Mouse (Mus musculus) heart, embryonic 15.5 days (tissue): ENCODE measurements around the gene Upp1. TPM values are rescaled to one million over a fixed set of nuclear protein-coding genes. Genes with fewer than 3 reads are reported as not detected.

Experiments used
- ATAC-seq: fragments of 200-750 bp; cut with Nextera tagmentation; replicated peaks from 2 replicates; pipeline ENCODE4 v1.8.0; 2017; ENCODE audit warnings: low read depth, moderate TSS enrichment; ENCODE audit not compliant: insufficient number of reproducible peaks, insufficient read depth, low FRiP score
- H3K27ac ChIP-seq: fragments of 300-500 bp; sonication (generic); 2 replicates; pipeline ENCODE4 v1.5.1; 2015; ENCODE audit warnings: mild to moderate bottlenecking, inconsistent platforms
- H3K27me3 ChIP-seq: fragments of 300-500 bp; sonication (generic); 2 replicates; pipeline ENCODE4 v1.6.1; 2015; ENCODE audit warnings: inconsistent platforms
- H3K36me3 ChIP-seq: fragments of 300-500 bp; sonication (generic); 2 replicates; pipeline ENCODE4 v1.6.1; 2015; ENCODE audit warnings: mild to moderate bottlenecking, inconsistent platforms
- H3K4me1 ChIP-seq: fragments of 300-500 bp; sonication (generic); replicated peaks from 2 replicates; pipeline ENCODE4 v1.6.1; 2015; ENCODE audit warnings: inconsistent platforms
- H3K4me2 ChIP-seq: fragments of 300-500 bp; sonication (generic); 2 replicates; pipeline ENCODE4 v1.6.1; 2015; ENCODE audit warnings: inconsistent platforms, mild to moderate bottlenecking, moderate library complexity
- H3K4me3 ChIP-seq: fragments of 300-500 bp; sonication (generic); 2 replicates; pipeline ENCODE4 v1.5.1; 2015; ENCODE audit warnings: mild to moderate bottlenecking, inconsistent platforms
- H3K9ac ChIP-seq: fragments of 300-500 bp; sonication (generic); 2 replicates; pipeline ENCODE4 v1.6.1; 2015; ENCODE audit warnings: mild to moderate bottlenecking, inconsistent platforms
- H3K9me3 ChIP-seq: fragments of 300-500 bp; sonication (generic); replicated peaks from 2 replicates; pipeline ENCODE4 v1.6.1; 2016; ENCODE audit warnings: inconsistent platforms
- WGBS: fragments of 180-500 bp; shearing (Covaris S2); methylation state at CpG from one replicate; pipeline ENCODE4 v1.1.7; 2015; ENCODE audit warnings: mixed read lengths; 5-methylcytosine and 5-hydroxymethylcytosine counted together
- polyA plus RNA-seq: library from polyadenylated mRNA; unstranded; fragments of >200 nt; fragmentation: Nextera tagmentation; extraction: Ambion mirVana; gene quantifications from 2 replicates; pipeline ENCODE4 v1.2.1, GENCODE M21; 2015

Upp1 gene
- 33.6 and 37.9 TPM in 2 replicates for polyA plus RNA-seq

GRCm38 (mm10) chr11:9118050-9118420, at the start of gene Upp1:
Upp1 (plus strand) TSS chr11:9118103.
- no peaks in the 10 kb centered on the region for H3K9me3 ChIP-seq
- H3K27me3 ChIP-seq, result peaks cover 18% of the 10 kb centered on the region; the same call in 1 of the 2 replicates
- H3K9ac ChIP-seq, result peak within 1 kb of the TSS; percentile 66
- H3K36me3 ChIP-seq, result no peaks in the 10 kb centered on the region
- H3K4me3 ChIP-seq, result peak within 1 kb of the TSS; percentile 67
- peak within 1 kb of the TSS; percentile 99 for H3K4me2 ChIP-seq
- H3K4me1 ChIP-seq, result peaks cover 28% of the 10 kb centered on the region
- ATAC-seq, result no peak
- under 1% methylated on average over 7 of the region's 7 CpGs for WGBS
- H3K27ac ChIP-seq, result peak within 1 kb of the TSS; percentile 75

GRCm38 (mm10) chr11:9076444-9076843, 41.5 kb upstream of the Upp1 start:
- Histone ChIP-seq H3K4me2 (no peak overlapping the region), H3K4me3 (no peak overlapping the region), H3K9ac (no peak overlapping the region), H3K9me3 (no peaks in the 10 kb centered on the region), H3K36me3 (no peaks in the 10 kb centered on the region), H3K27ac (no peak overlapping the region), H3K27me3 (no peaks in the 10 kb centered on the region), H3K4me1 (no peaks in the 10 kb centered on the region)
- 84% methylated on average over 3 of the region's 3 CpGs for WGBS
- no peak for ATAC-seq

GRCm38 (mm10) chr11:9113189-9113588, 4.7 kb upstream of the Upp1 start:
- WGBS, result 63% methylated on average over 2 of the region's 2 CpGs

GRCm38 (mm10) chr11:9115367-9116120, 2.4 kb upstream of the Upp1 start:
- peak overlapping the region; percentile 60 for H3K4me2 ChIP-seq
- no peaks in the 10 kb centered on the region for H3K9me3 ChIP-seq
- no peaks in the 10 kb centered on the region for H3K36me3 ChIP-seq
- 23% methylated on average over 9 of the region's 9 CpGs for WGBS
- peak overlapping the region; percentile 36; the same call in 1 of the 2 replicates for H3K4me3 ChIP-seq
- peaks cover 16% of the 10 kb centered on the region; the same call in 1 of the 2 replicates for H3K27me3 ChIP-seq
- H3K27ac ChIP-seq, result no peak overlapping the region
- H3K4me1 ChIP-seq, result peaks cover 28% of the 10 kb centered on the region
- no peak for ATAC-seq
- H3K9ac ChIP-seq, result no peak overlapping the region

More at GRCm38 (mm10) chr11:9113189-9113588, 4.7 kb upstream of the Upp1 start:
- Histone ChIP-seq H3K4me1 (peaks cover 19% of the 10 kb centered on the region), H3K36me3 (no peaks in the 10 kb centered on the region), H3K9me3 (no peaks in the 10 kb centered on the region), H3K27ac (no peak overlapping the region), H3K9ac (no peak overlapping the region), H3K27me3 (0 out of 2 replicates have a peak, but pooled peaks cover 4% of the 10 kb centered on the region), H3K4me3 (no peak overlapping the region), H3K4me2 (no peak overlapping the region)
- no peak for ATAC-seq

GRCm38 (mm10) chr11:9116121-9116520, 1.8 kb upstream of the Upp1 start:
- H3K4me2 ChIP-seq, result peak overlapping the region; percentile 60
- no peak overlapping the region for H3K27ac ChIP-seq
- no peak for ATAC-seq
- H3K4me1 ChIP-seq, result peaks cover 28% of the 10 kb centered on the region
- H3K9ac ChIP-seq, result no peak overlapping the region
- H3K36me3 ChIP-seq, result no peaks in the 10 kb centered on the region
- no peaks in the 10 kb centered on the region for H3K9me3 ChIP-seq
- WGBS, result 5% methylated on average over 10 of the region's 10 CpGs
- H3K4me3 ChIP-seq, result peak overlapping the region; percentile 36
- peaks cover 18% of the 10 kb centered on the region; the same call in 1 of the 2 replicates for H3K27me3 ChIP-seq

DNA sequence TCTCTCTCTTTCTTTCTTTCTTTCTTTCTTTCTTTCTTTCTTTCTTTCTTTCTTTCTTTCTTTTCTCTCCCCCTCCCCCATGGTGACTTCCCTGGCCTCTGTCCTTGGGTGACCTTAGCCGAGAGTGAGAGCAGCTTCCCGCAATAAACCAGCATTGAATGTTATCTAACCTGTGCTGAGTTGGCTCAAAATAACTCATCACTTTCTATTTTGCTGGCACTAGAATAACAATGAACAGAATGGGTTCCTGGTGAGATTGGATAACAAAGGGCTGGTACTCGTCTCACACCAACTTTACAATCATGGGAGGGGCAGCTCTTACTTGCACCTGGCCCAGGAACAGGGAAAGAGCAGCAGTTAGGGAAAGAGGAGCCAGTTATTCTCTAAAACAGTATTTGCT, 987 bp upstream of the Upp1 start:
- no peak; the same call in 1 of the 2 replicates for ATAC-seq
- Histone ChIP-seq H3K9me3 (no peaks in the 10 kb centered on the region), H3K4me3 (0 out of 2 replicates have a peak overlapping the region, but pooled peaks have one; percentile 67), H3K27me3 (peaks cover 18% of the 10 kb centered on the region; the same call in 1 of the 2 replicates), H3K4me1 (peaks cover 28% of the 10 kb centered on the region), H3K36me3 (no peaks in the 10 kb centered on the region), H3K27ac (peak overlapping the region; percentile 75), H3K9ac (no peak overlapping the region), H3K4me2 (peak overlapping the region; percentile 99)
- WGBS, result 11% methylated on average over 3 of the region's 3 CpGs

DNA sequence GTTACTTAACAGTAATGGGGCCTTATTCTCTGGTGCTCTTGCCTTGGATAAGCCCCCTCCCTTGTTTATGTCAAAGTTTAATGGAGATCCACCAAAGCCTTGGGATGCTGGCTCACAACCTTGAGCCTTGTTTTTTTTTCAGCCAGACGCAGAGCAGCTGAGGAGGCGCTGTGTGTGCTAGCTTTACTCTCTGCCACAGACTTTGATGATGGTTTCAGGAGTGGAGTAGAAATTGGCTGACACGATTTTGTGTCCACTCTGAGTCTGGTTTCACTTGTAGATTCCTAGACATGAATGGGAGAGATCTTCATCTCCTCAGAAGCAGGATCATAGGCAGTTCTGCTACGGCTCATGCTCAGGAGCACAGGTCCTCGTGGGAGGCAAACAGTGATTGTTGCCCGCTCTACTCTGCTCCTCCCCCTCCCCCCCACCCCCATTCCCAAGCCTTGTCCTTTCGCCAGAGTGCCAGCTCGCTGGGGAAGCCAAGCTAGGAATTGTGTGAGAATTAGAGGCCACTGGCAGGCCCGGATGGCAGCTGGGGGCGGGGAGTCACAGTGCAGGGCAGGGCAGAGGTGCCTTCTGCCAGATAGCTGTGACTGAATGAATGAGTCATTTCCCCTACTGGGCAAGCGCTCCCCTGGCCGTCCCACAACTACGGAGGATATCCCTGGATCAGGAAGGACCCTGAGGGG, 399 bp upstream of the Upp1 start:
- Histone ChIP-seq H3K27ac (peak overlapping the region; percentile 75), H3K4me2 (peak overlapping the region; percentile 99), H3K36me3 (no peaks in the 10 kb centered on the region), H3K4me3 (peak overlapping the region; percentile 67), H3K4me1 (peaks cover 28% of the 10 kb centered on the region), H3K9me3 (no peaks in the 10 kb centered on the region), H3K27me3 (peaks cover 18% of the 10 kb centered on the region; the same call in 1 of the 2 replicates), H3K9ac (peak overlapping the region; percentile 66; the same call in 1 of the 2 replicates)
- WGBS, result 4% methylated on average over 13 of the region's 13 CpGs
- ATAC-seq, result peak; percentile 79

- Histone ChIP-seq H3K27me3 (peaks cover 18% of the 10 kb centered on the region; the same call in 1 of the 2 replicates), H3K27ac (peak overlapping the region; percentile 75), H3K4me3 (peak overlapping the region; percentile 67), H3K36me3 (no peaks in the 10 kb centered on the region), H3K9ac (peak overlapping the region; percentile 66), H3K4me1 (peaks cover 28% of the 10 kb centered on the region), H3K4me2 (peak overlapping the region; percentile 99), H3K9me3 (no peaks in the 10 kb centered on the region)
- WGBS, result under 1% methylated on average over 40 of the region's 40 CpGs
- ATAC-seq, result peak; percentile 69
Observed at GRCm38 (mm10) chr11:9118421-9119121, 668 bp downstream of the Upp1 start.

DNA sequence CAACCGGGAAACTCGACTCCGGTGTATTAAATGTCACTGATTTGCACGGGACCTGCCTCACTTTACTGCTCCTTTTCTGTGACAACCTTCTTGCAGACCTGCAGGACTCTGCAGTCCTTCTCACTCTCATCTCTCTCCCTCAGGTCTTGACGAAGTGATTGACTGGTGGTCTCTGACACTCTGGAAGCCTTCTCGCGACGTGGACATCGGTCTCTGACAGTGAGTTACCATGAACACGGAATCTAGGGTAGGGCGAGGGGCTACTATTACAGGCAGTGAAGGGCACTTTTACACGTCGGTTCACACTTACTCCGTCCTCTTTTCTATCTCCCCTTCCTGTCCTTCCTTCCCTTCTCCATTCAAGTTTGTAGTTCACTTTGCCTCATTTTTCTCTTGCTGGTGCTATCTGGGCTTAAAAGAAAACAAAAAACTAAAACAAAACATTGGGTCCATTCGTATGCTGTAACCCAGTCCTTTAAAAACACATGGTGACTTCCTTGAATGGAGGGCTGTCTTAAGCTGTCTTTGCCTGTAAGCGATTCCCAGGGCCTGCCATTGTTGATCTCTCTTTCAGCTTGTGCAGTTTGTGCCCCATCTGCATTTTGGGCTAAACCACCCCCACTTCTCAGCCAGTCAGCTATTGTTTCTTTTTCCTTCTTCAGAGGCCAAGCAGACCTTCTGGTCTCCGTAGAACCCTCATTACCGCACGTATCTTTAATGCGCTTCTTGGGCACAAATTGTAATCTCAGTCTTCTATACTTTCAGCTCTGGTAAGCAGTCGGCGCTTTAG, 1.5 kb downstream of the Upp1 start:
- H3K27me3 ChIP-seq, result peaks cover 18% of the 10 kb centered on the region; the same call in 1 of the 2 replicates
- peak overlapping the region; percentile 99 for H3K4me2 ChIP-seq
- no peaks in the 10 kb centered on the region for H3K9me3 ChIP-seq
- H3K36me3 ChIP-seq, result no peaks in the 10 kb centered on the region
- peak overlapping the region; percentile 66 for H3K9ac ChIP-seq
- WGBS, result 20% methylated on average over 22 of the region's 22 CpGs
- H3K27ac ChIP-seq, result no peak overlapping the region
- H3K4me1 ChIP-seq, result peaks cover 28% of the 10 kb centered on the region
- no peak for ATAC-seq
- peak overlapping the region; percentile 67 for H3K4me3 ChIP-seq

DNA sequence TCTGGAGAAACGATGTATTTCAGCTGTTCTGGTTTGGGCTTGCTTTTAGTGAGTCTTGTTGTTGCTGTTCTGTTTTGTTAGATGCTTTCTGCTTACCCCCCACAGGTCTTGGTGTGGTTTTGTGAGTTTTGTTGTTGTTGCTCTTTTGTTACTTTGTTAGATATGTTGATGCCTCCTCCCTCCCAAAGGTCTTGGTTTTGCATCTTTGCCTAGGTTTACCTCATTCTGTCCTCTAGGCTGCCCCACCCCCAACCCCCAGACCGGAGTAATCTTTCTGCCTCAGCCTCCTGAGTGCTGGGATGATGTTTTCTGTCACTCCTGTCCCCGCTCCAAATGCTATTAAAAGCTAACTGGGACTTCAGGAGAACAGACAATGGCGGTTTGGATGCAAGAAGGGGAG, 4.4 kb downstream of the Upp1 start:
- WGBS, result 69% methylated on average over 4 of the region's 4 CpGs
- Histone ChIP-seq H3K36me3 (no peaks in the 10 kb centered on the region), H3K4me1 (peaks cover 14% of the 10 kb centered on the region), H3K4me3 (no peak overlapping the region), H3K27me3 (peaks cover 14% of the 10 kb centered on the region; the same call in 1 of the 2 replicates), H3K9ac (no peak overlapping the region), H3K9me3 (no peaks in the 10 kb centered on the region), H3K27ac (no peak overlapping the region), H3K4me2 (no peak overlapping the region)
- ATAC-seq, result no peak
